Mouse (Mus musculus): ENCODE data around the gene Plxna4.
"Not testable (repeated sequence)": the region's sequence is repeated elsewhere in the genome, so short reads cannot be mapped to it uniquely, and the experiment has no call there.

The Plxna4 gene

DNA sequence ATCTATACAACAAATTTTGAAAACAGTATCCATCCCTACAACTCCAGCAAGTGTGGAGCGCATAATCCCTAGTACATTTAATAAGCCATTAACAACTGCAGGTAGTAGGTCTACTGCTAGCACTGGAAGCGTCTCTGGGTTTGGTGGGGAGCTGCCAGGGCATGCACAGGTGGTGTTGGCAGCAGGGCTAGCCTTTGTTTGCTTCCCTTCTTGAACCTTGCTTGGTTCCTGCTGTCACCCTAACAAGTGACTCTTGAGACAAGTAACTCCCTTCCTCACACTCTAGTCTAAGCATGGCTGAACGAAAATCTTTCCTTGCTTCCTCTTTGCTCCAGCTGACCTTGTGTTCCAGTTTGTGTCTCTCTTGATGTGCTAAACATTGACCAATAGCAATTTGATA is 44.0 kb downstream of the Plxna4 start:
- in situ Hi-C loops (cut with MboI, MseI), result no loop called here

DNA sequence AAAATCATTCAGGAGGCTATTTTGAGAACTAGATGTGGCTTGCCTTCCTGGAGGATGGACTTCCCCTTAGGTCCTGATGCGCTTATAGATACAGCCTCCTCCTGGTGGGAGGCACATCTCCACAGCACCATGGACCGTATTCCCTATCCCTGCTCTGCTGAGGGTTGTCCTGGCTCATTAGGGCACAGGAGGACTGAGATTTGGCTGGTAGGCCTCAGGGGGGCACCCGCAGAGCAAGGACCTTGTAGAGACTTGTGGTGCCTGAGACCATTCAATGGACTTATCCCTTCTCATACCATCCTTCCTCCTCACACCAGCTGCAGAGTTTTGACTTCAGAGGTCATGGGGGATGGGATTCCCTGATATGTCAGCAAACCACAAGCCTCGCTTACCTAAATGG is 47.8 kb downstream of the Plxna4 start:
- in situ Hi-C loops (cut with MboI, MseI), result no loop called here

DNA sequence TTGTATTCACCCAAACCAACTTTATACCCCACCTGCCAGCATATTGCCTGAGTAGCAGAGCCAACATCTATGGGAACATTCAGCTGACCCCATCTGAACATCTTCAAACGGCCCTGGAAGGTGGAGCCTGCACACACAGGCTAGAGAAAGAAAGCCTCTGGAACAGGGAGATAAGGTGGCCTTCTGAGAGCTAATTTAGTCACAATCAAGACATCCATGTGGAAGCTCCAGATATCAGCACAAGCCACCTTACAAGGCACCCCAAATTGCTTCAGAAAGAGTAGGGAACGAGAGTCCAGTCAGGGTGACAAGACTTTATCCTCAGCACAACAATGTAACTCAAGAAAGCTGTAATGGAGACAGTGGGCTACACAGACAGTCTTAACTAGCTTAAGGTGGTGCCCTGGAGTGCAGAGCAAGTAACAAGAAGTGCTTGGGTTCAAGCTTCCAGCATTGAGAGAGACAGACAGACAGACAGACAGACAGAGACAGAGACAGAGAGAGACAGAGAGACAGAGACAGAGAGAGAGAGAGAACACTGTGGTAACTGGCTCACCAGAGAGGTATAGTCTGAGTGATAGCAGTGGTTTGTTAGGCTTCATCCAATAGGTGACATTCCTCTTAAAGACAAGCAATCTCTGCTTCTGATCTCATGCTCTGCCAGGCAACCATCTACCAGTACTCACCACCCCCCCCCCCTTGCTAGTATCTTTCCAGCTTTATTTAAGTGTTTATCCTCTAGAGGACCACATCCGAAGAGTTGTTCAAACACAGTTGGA is 53.8 kb downstream of the Plxna4 start:
- in situ Hi-C loops (cut with MboI, MseI), result no loop called here

DNA sequence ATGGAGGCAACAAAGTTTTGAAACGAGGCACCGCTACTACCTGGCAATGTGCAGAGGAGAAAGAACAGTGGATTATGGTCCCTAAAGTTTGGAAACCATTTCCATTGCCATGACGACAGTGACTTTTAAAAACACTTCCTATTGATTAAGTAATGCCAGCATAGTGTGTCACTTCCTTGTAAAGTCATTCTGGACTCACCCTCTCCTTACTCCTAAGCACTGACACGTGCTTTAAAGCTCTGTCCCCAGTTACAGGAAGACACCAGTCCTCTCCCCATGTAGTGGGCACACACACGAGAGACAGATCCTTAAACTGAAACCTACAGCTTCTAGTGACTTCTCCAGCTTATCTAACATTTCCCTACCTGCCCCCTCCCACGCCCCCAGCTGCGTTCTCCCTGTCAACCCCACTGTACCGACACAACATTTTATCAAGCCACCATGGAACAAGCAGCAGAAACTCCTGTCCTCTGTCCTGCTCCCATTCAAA is 59.9 kb downstream of the Plxna4 start:
- in situ Hi-C loops (cut with MboI, MseI), result no loop called here

DNA sequence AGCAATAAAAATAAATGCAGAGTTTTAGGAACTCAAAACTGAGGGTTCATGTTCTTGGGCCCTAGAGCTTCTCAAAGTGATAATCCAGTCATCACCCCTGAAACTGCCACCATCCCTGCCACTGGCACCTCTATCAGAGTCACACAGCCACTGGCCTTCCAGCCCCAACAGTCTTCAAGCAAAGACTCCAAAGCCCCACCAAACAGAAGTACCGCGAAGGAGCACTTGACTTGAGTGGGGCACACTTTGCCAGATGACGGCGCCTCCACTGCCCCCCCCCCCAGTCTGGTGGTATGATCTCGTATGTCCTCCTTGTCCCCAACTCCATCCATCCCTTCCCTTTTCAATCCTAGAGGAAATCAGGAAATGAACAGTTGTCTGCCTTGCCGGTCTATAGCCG is 60.5 kb downstream of the Plxna4 start:
- in situ Hi-C loops (cut with MboI, MseI), result no loop called here

DNA sequence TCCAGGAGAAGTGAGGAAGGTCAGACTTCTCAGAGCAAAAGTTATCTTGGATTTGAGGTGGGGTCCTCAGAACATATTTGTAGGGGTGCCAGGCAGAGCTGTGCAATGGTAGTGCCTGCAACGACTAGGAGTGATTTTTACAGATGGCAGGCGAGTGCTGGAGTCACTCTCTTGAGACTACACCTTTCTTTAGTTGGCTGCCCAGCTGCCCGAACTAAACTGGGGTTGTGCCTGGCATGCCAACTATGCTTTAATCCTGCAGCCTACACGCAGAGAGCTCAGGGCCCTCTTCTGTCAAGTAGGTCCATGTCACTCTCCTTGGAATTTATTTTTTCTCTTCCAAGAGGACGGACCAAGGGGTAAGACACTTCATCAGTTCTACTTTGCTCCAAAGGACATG is 61.2 kb downstream of the Plxna4 start:
- in situ Hi-C loops (cut with MboI, MseI), result no loop called here

DNA sequence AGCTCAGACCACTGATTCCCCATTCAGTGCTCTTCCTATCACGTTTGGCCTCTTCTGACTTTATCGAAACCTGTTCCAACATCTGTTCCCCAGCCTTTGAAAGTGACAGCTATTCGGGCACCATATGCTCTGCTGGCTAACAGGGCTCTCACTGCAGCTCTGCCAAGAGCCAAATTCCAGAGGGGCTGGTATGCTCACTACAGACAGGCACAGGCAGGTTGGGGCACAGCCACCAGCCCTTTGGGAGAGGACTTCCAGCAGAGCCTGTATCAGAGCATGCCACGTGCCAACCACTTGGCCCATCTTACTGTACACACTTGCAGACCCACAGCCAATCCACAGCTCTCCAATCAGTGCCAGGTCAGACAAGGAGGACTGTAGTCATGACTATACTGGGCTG is 67.9 kb downstream of the Plxna4 start:
- in situ Hi-C loops (cut with MboI, MseI), result no loop called here

DNA sequence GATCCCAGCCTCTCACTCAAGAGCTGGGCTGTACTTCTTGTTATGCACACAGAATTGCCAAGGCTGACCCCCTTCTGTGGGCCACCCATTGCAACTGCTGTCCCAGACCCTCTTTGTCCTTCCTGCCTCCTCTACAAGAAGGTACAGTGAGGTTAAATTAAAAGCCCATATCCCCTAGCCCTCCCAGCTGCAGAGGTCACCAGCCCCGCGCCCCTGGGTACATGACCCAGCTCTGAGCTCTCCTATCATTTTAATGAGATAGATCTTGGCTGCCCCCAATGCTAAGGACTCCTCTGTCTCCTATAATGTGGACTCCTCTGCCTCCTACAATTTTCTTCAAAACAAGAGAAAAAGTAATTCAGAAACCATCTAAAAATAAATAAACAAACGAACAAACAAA is 69.4 kb downstream of the Plxna4 start:
- in situ Hi-C loops (cut with MboI, MseI), result no loop called here

DNA sequence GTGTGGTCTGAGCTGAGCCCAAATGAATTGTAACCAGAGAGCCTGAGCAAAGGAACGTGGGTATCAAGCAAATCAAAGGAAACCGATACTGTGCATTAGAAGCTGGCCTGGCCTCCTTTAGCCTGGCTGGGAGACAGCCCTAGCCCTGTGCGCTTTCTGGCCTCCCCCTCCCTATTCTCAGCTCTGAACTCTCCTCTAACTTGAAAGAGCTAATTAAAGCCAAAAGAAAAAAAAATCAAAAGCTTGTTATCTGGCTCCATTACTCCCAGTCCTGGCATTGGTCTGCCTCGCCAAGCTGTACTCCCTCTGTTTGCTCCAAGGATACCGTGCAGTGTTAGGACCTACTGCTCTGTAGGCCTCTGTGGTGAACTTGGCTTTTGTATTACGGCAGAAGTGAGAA is 73.9 kb downstream of the Plxna4 start:
- in situ Hi-C loops (cut with MboI, MseI), result no loop called here

DNA sequence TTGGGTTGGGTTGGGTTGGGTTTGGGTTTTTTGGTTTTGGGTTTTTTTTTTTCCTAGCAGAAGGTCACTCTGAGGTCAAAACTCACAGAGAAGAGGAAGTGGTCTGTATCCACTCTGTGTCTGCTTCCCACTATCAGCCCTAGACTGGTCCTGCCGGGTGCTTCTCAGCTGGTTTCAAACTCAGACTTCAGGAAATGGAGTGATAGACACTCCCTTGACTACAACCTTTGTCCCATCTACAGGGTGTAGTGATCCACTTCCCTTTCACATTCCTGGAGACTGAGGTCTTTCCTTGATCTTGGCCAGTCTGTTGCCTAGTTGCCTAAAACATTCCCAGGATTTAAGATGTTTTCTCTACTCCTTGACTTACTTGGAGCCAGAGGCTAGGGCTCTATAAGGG is 76.0 kb downstream of the Plxna4 start:
- in situ Hi-C loops (cut with MboI, MseI), result no loop called here

DNA sequence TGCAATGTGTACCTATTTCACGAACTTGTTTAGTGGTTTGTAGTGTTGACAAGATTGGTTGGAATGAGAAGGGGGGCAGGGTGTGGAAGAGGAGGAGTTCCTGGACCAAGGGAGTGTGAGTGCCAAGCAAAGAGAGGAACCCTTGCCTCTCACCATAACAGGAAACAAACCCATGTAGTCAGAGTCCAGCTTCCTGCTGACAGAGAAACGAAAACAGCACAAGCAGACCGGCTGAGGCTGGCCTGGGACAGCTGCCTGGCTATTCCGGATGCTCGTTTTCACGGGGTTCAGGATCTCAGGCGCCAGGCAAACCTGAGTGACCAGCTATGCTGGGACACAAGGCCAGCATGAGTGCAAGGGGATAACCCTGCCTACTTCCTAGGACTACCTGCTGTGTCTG is 77.1 kb downstream of the Plxna4 start:
- in situ Hi-C loops (cut with MboI, MseI), result no loop called here

DNA sequence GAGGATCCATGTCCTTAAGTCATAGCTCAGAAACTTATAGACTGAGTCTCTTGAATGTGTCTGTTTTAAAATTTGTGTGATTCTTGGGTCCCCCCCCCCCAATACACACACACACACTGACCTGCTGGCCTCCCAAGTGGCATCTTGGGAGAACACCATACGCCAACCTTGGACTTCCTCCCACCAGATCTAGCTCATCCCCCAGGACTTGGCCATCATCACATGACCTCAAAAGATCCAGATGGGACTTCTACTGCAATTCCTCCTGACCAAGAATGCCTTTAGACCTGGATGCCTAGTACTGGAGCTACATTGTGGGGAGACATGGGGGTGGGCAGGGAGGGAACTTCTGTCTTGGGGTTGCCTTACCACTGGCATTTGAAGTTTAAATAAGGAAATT is 77.5 kb downstream of the Plxna4 start:
- in situ Hi-C loops (cut with MboI, MseI), result no loop called here

DNA sequence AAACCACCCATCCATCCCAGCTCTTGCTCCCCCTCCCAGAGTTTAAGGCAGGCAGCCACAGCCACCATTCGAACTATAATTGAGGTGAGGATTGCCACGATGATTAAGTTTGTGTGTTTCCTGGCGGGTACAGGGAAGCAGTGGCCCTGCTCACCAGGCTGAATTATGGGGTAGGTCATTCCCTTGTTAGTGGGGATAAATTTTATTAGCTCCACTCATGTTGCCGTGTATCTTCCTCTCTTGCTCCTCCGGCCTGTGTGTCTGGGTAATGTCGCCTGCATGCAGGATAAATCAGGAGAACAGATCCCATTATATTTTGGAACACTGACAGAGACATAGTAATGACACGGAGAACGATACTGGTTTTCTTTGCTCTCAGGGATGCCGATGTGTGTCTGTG is 78.9 kb downstream of the Plxna4 start:
- in situ Hi-C loops (cut with MboI, MseI), result no loop called here

DNA sequence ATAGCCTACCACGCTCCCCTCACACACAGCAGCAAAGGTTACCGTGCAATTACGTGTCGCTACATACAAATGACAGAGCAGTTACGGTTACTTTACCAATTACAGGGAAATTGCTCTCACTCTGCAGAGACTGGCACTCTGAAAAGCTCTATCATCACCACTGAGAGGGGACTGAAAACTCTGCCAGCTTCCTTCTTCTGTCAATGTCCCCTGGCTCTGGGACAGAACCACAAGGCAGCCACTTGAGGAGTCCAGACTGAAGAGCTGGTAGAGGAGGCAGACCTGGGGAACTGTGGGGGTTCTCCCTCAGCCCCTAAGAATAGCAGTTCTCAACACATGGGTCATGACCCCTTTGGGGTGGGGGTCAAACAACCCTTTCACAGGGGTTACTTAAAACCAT is 83.0 kb downstream of the Plxna4 start:
- in situ Hi-C loops (cut with MboI, MseI), result no loop called here

DNA sequence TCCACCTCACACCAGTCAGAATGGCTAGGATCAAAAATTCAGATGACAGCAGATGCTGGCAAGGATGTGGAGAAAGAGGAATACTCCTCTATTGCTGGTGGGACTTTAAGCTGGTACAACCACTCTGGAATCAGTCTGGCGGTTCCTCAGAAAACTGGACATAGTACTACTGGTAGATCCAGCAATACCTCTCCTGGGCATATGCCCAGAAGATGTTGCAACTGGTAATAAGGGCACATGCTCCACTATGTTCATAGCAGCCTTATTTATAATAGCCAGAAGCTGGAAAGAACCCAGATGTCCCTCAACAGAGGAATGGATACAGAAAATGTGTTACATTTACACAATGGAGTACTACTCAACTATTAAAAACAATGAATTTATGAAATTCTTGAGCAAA is 86.8 kb downstream of the Plxna4 start:
- in situ Hi-C loops (cut with MboI, MseI), result not testable (repeated sequence)

DNA sequence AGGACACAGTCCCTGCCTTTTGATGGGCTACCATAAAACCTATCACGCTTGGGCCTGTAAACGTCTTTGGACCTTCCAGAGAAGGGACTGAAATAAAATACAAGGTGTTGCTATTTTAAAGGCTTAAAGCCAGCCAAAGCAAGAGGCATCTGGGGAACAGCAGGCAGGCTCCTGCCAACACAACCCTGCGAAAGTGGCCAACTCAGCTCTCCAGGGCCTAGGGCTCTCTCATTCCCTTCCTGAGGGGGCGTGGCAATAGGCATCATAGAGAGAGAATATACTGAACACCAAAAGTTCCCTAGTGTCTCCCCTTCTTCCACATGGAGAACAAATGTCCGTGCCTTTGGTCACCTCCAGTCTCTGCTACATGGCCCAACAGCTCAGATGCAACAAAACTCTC is 89.9 kb downstream of the Plxna4 start:
- in situ Hi-C loops (cut with MboI, MseI), result no loop called here

DNA sequence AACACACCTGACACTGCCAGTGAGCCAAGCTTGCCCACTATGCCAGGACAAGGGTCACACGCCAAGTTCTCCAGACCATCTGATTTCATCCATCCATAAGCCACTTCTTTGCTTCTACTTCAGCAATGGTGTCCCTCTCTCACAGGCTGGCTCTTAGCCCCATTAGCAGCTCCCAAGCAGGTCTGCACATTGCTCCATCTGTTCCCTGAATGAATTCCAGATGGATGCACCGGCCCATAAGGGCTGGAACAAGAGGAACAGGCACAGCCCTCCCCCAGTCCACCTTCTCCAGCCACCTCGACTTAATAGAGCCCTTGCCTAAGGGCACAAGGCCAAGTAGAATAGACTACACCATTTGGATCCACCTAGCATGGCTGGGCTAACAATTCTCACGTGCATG is 91.9 kb downstream of the Plxna4 start:
- in situ Hi-C loops (cut with MboI, MseI), result no loop called here

DNA sequence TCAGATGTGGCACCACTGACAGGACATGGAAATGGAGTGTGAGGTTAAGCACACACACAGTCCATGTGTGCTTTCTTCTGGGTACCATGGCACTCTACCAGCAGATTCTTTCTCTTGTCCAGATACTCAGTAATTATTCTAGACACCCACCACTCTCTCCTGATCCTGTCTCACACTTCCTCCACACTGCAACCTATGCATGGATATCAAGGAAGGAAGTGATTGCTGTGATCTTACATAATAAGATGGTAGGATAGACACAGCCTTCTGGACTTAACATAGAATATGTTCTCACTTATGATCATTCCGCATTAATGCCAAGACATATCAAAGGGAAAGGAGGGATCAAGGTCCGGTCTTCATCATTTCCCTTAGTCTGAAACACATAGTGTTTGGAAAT is 92.5 kb downstream of the Plxna4 start:
- in situ Hi-C loops (cut with MboI, MseI), result no loop called here

DNA sequence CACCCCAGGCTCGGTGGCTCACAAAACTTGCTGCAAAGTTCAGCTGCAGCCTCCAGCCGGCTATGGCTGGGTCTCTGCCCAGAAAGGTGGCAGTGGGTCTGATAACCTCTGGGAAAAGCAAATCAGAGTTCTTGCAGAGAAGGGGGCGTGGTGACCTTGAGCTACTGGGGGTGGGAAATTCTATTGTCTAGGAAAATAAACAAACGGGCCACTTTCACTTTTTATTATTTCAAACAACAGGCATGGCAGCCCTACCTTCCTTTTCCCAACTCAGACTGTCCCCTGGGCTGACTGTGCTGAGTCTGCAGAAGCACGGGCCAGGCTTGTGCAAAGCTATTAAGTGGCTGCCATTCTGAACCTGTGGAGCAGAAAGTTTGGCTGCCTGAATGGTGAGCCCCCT is 94.4 kb downstream of the Plxna4 start:
- in situ Hi-C loops (cut with MboI, MseI), result no loop called here

DNA sequence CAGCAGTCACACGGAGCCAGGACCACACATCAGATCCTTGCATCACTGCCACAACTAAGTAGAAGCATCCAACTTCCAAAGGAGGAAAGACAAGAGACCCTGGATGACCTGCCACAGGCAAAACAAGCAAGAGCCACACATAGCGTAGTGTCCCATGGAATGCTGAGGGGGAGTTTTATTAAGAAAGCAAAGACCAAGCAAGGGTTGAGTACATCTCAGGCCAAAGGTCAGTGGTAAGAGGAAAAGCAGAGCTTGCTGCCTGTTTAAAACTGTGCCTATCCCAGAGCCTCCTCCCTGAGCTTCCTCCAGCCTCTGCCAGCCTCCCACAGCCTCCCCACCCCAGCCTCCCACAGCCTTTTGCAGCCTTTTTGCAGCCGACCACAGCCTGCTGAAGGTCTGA is 100.9 kb downstream of the Plxna4 start:
- in situ Hi-C loops (cut with MboI, MseI), result no loop called here

DNA sequence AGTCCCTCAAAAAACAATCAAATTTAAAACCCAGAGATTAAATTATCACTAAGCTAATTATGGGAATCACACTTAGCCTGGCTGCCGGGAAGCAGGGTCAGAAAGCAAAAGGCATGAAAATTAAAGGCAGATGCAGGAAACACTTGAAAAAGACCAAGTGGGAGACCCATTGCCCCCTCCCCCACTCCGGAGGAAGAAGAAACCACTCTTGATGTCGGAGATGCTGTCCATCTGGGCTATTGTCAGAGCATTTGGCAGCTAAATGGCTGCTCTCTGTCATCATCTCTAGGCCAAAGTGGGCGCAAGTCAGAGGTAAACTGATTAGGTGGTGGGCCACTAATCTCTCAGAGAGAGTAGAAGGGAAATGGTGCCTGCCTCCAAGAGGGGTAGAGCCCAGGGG is 105.5 kb downstream of the Plxna4 start:
- in situ Hi-C loops (cut with MboI, MseI), result no loop called here

DNA sequence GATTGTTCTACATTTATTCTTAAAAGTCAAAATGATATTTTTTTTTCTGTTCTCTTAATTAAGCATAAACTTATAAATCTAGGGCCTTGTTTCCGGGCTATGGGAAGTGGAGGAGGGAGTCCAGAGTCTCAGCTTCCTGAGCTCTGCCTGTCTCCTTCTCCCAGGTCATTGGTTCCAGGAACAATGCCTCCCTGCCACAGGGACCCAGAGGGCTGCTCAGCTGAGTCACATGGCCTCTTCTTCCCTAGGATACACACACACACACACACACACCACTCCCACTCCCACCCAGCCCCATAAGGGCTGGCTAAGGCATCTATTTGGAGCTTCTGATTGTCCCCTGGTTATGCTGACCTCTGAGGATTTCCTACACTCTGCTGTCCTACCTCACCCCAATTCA is 107.3 kb downstream of the Plxna4 start:
- in situ Hi-C loops (cut with MboI, MseI), result no loop called here

DNA sequence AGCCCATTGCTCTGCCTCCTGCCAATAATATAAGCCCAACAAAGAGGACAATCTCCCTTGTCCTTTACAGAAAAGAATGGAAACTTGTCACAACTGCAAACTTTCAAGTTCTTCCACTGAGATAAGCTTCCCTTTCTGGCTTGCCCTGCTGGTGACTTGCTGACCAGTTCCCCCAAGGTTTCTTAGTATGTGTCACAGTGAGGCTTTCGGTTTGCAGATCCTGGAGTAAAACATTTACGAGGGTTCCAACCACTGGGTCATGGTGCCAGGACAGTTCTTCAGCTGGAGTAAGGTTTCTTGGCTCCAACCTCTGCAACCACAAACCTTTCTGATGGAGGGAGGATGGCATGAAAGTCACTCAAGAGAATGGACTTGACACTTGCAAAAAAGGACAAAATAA is 108.2 kb downstream of the Plxna4 start:
- in situ Hi-C loops (cut with MboI, MseI), result no loop called here

DNA sequence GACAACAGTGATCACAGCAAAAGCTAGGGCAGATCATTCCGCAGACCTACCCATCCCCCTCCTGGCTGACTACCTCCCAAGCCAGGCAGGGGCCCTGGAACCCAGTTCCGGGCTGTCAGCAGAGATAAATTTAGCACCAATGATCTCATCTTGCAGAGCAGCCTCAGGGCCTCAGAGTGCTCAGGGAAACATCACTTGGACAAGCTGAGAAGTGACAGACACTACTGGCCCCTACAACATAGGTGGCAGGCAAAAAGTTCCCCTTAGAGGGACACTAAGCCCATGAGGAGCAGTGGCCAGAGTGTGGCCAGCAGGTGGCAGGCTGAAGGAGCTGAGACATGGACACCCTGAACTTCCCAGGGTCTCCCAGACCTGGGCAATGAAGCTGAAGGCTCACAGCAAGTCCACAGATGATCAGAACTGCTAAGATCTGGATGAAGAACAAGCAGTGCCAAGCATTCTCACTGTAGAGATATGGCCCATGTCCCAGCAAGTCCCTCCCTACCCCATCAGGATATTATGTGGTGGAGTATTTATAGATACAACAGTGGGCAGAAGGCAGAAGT is 108.7 kb downstream of the Plxna4 start:
- in situ Hi-C loops (cut with MboI, MseI), result no loop called here
